Mouse (Mus musculus) neutrophil, adult 5-6 weeks (primary cell): Measurements from ENCODE around the gene Snrnp35. TPM values are rescaled to one million over a fixed set of nuclear protein-coding genes. Genes with fewer than 3 reads are reported as not detected.
"Not testable (repeated sequence)": the region's sequence is repeated elsewhere in the genome, so short reads cannot be mapped to it uniquely, and the experiment has no call there.

ENCODE experiments used
- ATAC-seq: fragments of 151-379, 151-347 bp; 2 replicates; pipeline ENCODE4 v1.8.0; 2017; ENCODE audit warnings: mild to moderate bottlenecking, moderate TSS enrichment; ENCODE audit not compliant: insufficient number of reproducible peaks, poor library complexity, low FRiP score, severe bottlenecking; ENCODE audit errors: extremely low read depth
- total RNA-seq: library from RNA; stranded (forward); fragments of 200-1000 nt; gene quantifications from 2 replicates; pipeline ENCODE4 v1.2.3, GENCODE M21; 2017

Gene Snrnp35
- total RNA-seq, 1 experiment from 2014 or later, result 9.3 TPM

GRCm38 (mm10) chr5:124496614-124497514 is 13.9 kb downstream of the Snrnp35 start:
- peak; percentile 72 for ATAC-seq

DNA sequence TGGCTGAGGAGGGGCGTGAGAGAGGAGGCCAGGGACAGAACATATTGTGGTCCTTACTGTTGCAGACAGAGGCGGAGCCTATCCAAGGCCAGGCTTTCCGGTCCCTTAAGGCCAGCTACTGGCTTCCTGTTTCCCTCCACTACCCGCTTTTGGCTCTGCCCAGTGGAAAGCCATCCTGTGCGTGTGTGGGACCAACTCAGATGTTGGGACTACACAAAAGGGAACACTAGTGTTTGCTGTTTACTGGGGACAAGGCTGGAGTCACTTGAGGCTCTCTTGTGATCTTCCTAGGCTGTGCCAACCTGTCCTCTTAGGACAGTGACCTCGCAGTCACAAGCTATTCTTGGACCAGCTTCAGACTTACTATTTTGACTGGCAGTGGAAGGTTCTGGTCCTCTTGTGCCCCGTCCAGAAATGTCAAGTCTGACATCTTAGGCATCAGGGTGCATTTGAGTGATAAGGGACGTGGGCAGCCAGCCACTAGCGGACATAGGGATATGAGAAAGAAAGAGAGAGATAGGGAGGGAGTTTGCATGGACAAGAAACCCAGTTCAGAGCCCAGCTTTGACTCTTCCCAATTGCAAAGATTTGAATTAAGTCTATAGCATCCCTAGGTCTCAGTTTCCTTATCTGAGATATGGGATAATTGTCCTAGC is 15.4 kb downstream of the Snrnp35 start:
- no peak for ATAC-seq

GRCm38 (mm10) chr5:124499001-124499400 is 16.1 kb downstream of the Snrnp35 start:
- no peak for ATAC-seq

- not testable (repeated sequence) for ATAC-seq
Observed at GRCm38 (mm10) chr5:124500037-124500436, 17.1 kb downstream of the Snrnp35 start.

DNA sequence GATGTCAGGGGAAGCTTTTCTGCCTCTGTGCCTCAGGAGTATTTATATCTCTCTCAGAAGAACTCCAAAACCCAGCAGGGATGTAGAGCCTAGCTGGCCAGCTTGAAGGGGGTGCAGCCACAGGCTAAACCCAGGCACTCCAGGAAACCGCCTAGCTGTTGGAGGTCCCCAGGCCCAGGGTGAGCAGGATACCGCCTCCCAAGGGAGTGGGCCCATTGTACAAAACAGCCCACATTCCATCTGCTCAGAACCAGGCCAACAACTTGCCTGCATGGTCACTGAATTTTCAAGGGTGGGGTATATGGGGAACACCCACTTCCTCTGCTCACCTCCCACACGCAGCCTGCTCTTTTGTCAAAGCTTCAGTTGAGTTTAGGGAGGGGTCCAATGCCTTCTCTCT is 17.6 kb downstream of the Snrnp35 start:
- ATAC-seq, result no peak

DNA sequence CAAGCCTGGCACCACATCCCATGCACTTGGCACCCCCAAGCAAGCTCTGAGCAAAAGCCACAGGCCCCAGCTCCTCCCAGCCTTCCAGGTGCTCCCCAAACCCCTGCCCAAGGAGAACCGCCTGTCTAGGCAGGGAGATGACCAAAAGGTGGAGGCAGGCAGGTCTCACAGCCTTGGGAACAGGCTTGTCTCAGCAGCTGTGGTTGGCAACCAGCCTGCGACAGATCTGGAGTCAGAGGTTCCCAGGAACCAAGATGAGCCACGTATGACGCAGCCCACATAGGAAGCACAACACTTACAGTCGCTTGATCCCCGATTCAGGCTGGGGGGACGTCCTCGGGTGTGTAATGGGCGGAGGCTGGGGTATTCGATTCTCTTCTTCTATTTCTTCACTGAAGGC is 18.6 kb downstream of the Snrnp35 start:
- no peak for ATAC-seq

GRCm38 (mm10) chr5:124503742-124504141 is 20.8 kb downstream of the Snrnp35 start:
- ATAC-seq, result no peak

DNA sequence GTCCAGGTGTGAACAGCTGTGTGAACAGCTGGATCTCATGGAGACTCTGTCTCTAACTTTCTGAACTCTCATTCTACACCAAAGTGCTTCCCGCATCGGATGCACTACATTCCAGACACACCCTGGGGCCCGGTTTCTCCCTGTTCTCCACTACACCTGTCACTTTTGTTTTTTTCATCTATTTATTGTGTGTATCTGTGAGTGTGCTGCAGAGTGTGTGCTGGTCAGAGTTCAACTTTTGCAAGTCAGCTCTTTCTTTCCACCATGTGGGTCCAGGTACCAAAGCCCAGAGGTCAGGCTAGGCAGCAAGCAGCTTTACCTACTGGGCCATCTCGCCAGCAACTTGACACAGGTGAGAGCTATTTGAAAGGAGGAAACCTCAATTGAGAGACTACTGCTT is 22.3 kb downstream of the Snrnp35 start:
- ATAC-seq, result no peak

- ATAC-seq, result 0 out of 2 replicates have a peak, but pooled peaks have one; percentile 8
Observed at GRCm38 (mm10) chr5:124506731-124507359, 23.9 kb downstream of the Snrnp35 start.

DNA sequence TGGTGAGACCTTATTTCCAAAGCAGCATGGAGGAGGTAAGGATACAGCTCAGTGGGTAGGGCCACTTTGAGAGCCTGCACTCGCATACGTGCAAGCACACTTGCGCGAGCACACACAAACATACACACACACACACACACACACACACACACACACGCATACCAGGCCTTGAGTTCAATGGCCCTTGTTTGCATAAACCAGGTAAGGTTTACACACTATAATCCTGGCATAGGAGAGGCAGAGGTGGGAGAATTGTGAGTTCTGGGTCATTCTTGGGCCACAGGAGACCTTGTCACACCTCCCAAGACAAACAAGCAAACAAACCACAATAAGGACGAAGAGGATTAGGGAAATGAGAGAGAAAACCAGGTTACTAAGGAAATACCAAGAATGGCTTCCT is 26.3 kb downstream of the Snrnp35 start:
- no peak for ATAC-seq

DNA sequence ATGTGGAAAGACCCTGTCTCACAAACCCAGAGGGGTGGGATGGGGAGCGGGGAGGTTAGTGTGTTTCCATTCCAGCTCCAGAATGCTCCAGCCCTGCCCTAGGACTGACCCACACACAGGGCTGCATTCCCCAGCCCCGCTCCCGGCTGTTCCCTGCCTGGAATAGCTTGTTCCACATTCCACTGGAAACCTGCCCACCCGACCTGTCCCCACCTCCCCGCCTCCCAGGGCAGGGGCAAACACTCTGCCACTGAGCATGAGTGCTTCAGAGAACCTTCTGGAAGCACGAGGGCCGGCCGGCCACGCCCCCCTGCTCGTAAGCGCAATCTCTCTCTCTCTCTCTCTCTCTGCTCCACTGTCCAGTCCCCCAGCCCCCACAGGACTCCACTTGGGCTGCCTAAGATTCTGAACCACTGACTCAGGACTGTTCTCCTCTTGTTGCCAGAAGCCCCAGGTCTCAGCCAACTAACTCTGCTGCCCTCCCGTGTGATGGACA is 26.9 kb downstream of the Snrnp35 start:
- ATAC-seq, result no peak

DNA sequence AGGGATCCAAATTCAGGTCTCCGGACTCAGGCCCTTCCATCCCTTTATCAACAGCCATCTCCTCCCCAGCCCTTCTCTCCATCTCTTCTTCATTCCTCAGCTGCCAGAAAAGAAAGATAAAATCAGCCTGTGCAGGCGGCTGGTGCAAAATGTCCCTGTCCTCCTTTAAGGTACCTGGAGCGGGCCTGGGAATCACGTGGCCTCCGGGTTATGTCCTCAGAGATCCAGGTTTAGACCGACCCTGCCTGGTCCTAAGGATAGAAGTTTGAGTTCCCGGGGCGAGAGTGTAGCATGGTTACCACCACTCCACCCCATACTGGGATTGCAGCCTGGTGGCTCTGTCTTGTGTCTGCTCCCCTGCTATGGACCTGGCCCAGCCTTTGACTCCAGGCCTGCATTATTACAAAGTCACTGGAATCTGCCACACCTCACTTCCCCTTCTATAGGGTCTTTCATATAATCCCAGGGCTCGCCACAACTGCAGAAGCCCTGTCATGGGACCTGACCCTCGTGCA is 27.7 kb downstream of the Snrnp35 start:
- no peak for ATAC-seq

DNA sequence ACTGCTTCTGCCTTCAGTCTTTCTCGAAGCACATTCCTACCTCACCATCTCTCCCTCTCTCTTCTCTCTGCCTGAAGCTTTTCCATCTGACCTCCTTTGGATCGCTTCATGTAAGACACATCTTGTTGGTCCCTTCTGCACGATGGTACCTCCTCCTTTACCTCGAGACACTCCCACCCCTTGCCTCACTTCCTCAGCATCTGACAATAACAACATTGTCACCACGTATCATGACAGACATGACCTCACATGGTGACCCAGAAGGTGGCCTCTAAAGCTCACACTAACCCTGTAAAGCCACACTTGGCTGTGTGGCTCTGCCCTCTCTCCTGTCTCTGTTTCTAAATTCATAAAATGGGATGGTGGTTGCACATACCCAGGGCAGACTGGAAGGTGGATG is 32.9 kb downstream of the Snrnp35 start:
- peak; percentile 47; the same call in 1 of the 2 replicates for ATAC-seq

DNA sequence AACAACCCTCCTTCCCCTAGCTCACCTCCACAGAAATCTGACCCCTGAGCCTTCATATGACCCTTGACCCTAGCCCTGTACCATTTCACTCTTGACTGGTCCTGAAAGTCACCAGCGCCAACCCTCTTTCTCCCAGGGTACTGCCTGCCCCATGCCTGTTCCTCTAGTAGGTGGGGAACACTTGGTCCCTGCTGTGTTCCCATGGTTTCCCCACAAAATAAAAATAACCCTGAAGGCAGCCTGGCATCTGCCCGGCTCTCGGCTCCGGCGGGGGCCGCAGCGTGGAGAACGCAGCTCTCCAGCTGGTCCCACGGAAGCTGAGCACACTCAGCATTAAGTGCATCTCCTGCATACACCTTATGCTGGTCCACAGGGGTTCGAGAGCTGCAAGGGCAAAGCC is 35.7 kb downstream of the Snrnp35 start:
- no peak for ATAC-seq

GRCm38 (mm10) chr5:124521588-124521987 is 38.7 kb downstream of the Snrnp35 start:
- ATAC-seq, result no peak

- no peak for ATAC-seq
Observed at GRCm38 (mm10) chr5:124523032-124523431, 40.1 kb downstream of the Snrnp35 start.

GRCm38 (mm10) chr5:124524943-124525342 is 42.0 kb downstream of the Snrnp35 start:
- ATAC-seq, result no peak

GRCm38 (mm10) chr5:124528351-124528750 is 45.4 kb downstream of the Snrnp35 start:
- no peak for ATAC-seq

DNA sequence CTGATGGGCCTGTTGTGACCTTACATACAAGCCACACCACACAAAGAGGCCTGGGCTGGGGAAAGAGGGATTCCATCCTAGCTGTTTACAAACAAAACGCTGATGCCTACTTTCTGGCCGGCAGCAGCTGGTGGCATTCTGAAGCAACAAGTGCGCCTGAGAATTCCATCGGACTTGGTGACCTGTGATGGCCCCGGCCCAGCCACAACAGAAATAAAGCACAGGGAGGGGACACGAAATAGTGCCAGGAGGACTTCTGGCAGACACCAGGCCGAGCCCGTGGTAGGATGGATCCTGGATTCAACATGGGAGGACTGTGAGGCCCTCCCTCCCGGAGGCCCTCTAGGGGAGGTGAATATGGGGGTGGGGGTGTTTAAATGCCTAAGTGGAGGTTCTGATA is 45.9 kb downstream of the Snrnp35 start:
- no peak for ATAC-seq
